Mouse (Mus musculus) megakaryocyte progenitor cell, adult 5-6 weeks (primary cell): ENCODE data around the gene Apoc3. TPM values are rescaled to one million over a fixed set of nuclear protein-coding genes. Genes with fewer than 3 reads are reported as not detected.

Experiments used
- ATAC-seq: replicated peaks from 2 replicates; pipeline ENCODE4 v1.8.0; 2016; ENCODE audit warnings: mild to moderate bottlenecking, moderate TSS enrichment, inconsistent platforms; ENCODE audit not compliant: poor library complexity
- total RNA-seq, 2 experiments: library from RNA; stranded (forward) in 1 of 2; stranded (reverse) in 1 of 2; fragments of 157-497, 149-512 nt in 1 of 2; fragments of 200-1000 nt in 1 of 2; gene quantifications; 2 replicates each; pipeline versions ENCODE4 v1.2.3 to v1.2.4; 2015 to 2017

Apoc3 gene
- total RNA-seq, 2 experiments from 2014 or later, result not detected

DNA sequence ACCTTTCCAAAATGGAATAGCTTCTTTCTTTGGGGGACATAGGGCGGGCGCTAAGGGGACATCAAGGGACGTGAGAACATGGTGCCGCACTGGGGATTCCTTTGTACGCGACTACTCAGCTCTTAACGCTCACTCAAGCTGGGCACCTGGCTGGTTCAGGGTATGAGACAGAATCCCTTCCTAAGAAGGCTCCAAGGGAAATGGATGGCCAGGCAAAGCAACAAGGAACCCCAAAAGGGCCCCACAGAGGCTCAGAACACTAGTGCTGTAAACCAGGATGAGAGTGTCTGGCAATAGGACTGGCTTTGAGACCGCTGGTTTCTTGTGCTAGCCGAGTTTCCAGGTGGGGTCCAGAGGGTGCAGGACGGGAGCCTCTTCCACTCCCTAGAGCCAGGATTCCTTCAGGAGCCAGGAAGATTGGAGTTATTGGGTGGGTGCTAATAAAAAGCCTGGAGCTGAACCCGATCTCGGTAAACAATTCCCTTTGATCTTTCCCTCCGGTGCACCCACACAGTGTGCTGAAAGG is 4.9 kb downstream of the Apoc3 start:
- ATAC-seq, result no peak

GRCm38 (mm10) chr9:46229573-46230449 is 5.6 kb downstream of the Apoc3 start:
- peak; percentile 97 for ATAC-seq

DNA sequence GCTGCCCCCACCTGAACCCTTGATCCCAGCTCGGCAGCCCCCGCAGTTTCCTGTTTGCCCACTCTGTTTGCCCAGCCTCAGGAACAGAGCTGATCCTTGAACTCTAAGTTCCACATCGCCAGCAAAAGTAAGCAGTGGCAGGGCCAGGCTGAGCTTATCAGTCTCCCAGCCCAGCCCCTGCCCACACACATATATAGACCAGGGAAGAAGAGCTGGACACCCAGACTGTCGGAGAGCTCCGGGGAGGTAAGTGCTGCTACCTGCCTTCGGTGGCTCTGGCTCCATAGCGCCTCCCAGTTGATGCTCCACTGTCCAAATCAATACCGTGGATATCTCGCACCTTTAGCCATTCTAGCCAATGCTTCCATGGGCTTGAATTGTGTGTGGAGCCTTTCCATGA is 6.9 kb downstream of the Apoc3 start, which contains the start of gene Apoa1:
Gene Apoa1, plus strand, starts transcription at position 90 of the 400 bp plus-strand sequence.
- no peak for ATAC-seq

DNA sequence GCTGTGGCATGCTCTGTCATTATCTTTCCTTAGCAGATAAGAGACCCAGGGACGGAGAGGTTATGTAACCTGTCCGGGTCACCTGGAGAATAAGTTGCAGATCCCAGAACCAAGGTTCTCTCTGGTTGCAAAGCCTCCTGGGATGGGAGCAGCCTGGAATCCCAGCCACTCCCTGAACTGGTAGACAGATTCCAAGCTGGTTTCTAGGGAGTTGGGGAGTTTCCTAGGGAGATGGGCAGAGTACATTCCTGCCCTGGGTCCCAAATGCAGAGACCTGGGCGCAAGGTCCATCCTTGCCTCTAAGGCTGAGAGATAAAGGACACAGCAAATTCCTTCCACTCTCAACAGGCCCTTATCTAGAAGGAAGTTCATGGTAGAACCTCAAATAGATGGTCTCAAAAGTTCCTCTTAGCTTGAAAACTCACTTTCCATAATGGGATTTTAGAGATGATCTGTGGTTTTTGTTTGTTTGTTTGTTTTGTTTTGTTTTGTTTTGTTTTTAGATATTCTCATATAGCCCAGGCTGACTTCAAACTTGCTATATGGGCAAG is 8.3 kb downstream of the Apoc3 start:
- ATAC-seq, result no peak

GRCm38 (mm10) chr9:46224945-46225660 is 10.3 kb downstream of the Apoc3 start:
- ATAC-seq, result no peak

- ATAC-seq, result no peak
Measured at GRCm38 (mm10) chr9:46224101-46224500, 11.3 kb downstream of the Apoc3 start.

- no peak for ATAC-seq
Measured at GRCm38 (mm10) chr9:46223090-46223489, 12.3 kb downstream of the Apoc3 start.

DNA sequence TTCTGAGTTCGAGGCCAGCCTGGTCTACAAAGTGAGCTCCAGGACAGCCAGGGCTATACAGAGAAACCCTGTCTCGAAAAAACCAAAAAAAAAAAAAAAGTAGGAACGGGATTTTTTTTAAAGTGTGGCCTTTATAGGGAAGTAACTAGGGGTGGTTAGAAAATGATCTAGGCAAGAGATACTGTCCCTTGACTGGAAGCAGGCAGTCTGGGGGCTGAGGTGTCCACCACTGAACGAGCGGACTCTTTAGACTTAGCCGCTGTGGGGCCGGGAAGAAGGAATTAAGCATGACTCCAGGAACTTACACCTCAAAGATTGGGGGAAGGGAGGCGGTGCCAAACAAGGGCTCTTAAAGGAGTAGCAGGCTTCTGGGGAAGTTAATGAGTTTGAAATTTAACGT is 17.3 kb downstream of the Apoc3 start:
- ATAC-seq, result no peak

DNA sequence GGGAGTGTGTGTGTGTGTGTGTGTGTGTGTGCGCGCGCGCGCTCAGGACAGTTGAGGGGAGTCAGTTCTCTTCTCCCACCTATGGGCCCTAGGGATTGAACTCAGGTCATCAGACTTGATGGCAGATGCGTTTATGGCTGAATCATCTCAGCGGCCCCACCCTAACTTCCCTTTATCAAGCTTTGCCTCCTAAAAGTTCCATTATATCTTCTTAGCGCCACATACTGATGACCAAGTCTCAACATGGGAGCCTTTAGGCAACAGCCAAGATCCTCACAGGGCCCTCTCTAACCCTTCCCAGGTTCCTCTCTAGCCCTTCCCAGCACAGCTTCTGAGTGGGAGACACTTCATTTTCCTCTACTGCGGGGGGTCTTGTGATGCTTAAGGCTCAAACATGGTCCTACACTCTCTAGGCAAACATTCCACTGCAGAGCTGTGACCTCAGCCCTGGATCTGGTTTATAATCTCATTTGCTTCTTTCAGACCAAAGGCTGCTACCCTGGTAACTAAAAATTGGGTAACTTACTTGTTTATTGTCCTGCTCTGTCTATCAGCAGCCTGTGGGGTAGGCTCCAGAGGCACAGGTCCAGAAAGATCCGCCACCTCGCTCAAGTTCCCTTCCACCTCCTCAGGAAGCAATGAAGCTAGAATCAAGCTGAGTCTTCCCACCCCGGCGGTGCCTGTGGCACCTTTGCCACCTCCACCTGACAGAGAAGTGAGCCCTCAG is 18.5 kb downstream of the Apoc3 start:
- peak; percentile 13; the same call in 1 of the 2 replicates for ATAC-seq

DNA sequence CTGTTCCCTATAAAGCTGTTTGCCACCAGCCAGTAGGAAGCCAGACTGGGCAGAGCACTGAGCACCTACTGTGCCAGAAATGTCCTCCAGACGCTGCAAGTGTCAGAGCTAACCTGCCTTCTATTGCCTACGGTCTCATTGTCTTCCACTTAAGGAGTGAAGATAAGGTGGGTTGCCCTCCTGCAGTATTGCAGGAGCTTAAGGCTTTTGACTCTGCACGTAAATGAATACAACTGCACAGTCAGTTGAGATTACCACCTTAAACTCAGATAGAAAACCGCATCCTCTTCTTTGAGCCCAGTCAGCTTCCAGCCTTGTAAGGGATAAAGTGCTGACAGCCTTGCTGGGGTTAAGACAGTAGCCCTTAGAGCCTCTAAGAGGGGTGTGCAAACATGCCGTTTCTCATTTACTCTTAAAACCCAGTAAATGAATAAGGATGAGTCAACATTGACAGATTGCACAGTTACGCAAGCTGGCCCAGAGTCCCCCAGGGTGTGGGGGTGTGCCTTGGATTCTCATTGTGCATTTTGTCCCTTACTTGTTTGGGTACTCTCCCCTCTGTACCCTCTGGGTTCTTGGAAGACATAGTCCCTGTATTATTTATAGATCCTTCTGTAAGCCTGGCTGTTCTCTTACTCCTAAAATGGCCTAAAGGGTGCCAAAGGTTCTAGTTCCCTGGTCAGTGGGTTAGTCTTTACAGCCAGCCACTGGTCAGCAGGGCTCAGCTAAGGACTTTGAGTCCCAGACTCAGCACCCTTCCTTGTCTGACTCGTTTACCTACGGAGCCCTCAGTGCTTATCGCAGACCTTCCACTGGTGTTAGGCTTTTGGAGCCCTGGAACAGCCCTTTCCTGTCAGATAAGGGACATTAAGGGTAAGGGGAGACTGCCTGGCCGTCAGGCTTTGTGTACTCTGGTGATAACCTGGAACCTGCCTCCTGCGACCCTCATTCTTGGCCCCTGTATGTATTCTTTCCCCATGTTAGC is 19.8 kb downstream of the Apoc3 start:
- peak; percentile 64 for ATAC-seq

DNA sequence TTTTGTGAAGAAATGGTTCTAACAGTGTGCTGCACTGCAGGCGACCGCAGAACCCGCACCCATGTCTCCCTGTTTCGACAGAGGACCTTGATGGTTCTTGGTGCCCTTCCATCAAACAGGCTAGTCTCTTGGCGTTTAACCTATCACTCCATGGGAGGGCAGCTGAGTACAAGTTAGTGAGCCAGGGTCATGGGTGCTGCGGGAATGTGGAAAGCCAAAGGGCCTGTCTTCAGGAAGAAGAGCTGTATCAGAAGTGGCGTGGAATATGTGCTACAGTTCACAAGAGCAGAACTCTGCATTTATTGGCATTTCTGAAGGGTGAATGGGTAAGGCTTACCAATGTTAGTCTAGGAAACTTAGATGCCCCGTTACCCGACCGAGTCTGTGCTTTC is 20.5 kb downstream of the Apoc3 start:
- ATAC-seq, result no peak

DNA sequence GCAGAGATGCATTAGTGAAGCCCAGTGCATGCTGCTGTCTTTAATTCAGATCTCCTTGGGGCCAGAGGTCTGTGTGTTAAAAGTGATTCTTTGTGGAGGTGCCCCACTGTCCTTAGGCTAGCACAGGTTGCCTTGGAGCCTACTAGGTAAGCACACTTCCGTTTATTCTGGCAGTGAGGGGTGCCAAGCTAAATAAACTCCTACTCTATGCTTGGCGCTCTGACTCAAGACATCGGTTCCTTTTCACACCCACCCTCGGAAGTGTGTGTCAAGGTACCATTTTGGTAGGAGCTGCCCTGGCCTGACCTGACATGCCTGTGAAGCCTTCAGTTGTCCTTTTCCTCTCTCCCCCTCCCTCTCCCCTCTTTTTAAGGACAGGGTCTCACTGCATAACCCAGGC is 21.2 kb downstream of the Apoc3 start:
- ATAC-seq, result no peak

- ATAC-seq, result no peak
Measured at GRCm38 (mm10) chr9:46210473-46210872, 25.0 kb downstream of the Apoc3 start.

GRCm38 (mm10) chr9:46208401-46208974 is 26.9 kb downstream of the Apoc3 start:
- no peak for ATAC-seq

DNA sequence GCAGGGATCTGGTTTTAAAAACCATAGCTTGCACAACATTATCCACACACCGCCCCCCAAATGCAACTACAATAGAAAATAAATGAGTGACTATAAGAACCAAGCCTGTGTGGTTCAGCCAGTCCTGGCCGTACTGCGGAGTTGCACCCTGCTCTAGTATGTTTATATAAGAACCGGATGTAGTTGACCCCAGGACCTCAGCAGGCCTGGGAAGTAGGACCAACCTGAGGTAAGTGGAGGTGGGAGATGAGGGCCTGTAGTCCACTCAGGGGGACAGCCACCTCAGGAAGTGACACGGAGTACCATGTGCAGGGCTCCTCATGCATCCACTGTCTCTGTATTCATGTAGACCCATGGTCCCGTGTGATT is 28.0 kb downstream of the Apoc3 start:
- no peak for ATAC-seq

DNA sequence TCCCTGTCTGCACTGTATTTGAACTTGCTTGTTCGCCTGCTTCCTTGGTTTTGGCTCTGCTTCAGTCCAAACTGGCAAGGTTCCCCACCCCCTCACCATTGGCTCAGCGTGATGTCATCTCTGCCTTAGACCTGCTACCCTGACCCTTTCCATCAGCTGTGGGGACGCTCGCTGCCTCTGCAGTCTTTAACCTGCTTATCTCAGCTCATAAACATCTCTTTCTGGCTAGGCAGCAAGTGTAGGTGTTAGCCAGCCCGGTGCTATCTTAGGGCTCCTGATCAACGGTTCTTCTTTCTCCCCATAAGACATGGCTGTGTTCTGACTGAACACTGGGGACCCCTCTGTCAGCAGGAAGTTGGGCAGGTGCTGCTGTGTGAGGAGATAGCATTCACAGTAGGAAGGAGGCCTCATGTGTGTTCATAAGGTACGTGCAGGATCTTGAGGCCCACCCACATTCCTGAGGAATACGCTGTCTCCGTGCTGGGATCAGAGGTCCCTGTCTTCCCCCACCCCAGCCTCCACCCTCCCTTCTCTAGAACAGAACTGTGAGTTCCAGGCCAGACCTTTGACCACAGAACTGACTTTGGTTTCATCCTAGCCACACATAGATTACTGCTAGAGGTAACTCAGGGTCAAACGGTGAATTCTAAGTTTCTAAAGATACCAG is 28.5 kb downstream of the Apoc3 start:
- peak; percentile 70 for ATAC-seq

GRCm38 (mm10) chr9:46199609-46200008 is 35.8 kb downstream of the Apoc3 start:
- no peak for ATAC-seq

DNA sequence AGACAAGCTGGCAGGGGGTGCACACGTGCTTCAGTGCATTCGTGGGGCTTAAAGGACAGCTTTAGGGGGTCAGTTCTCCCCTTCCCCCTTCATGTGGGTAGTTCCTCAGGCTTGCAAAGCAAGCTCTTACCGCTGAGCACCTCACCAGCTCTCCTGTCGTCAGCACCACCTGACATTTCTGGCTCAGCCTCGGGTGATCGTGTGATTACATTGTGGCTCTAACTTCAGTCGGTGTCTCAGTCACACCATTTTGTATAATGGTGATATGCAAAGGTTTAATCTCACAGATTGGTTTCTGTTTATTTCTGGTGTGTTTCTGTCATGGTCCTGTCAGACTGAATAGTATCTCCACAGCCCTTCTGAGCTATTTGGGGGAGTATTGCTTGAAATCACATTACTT is 36.5 kb downstream of the Apoc3 start:
- no peak for ATAC-seq

DNA sequence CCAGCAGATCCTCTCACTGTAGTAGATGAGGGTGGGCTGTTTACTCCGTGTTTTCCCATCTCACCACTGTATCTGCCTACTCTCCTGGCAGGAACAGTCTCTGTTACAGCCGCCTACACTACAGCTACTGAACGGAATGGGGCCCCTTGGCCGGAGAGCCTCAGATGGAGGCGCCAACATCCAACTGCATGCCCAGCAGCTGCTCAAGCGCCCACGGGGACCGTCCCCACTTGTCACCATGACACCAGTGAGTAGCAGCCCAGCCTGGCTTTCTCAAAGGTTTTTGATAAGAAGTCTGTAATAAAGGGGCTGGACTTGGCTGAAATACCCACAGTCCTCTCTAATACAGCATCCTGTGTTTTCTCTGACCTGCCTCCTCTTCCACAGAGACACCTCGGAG is 37.0 kb downstream of the Apoc3 start:
- ATAC-seq, result 0 out of 2 replicates have a peak, but pooled peaks have one; percentile 27
